Mouse (Mus musculus) embryo, embryonic 10 days (tissue): ENCODE measurements around the gene Slc39a3.
A peak's percentile ranks its signal among the peaks of the same experiment; 100 is the strongest.
"Not testable (repeated sequence)": the region's sequence is repeated elsewhere in the genome, so short reads cannot be mapped to it uniquely, and the experiment has no call there.

Experiments used
- DNase-seq: peaks from one replicate; pipeline ENCODE4 v3.0.0-alpha.2; 2015; ENCODE audit warnings: low spot score

The Slc39a3 gene

GRCm38 (mm10) chr10:81006005-81006677, 31.1 kb downstream of the Slc39a3 start:
- no peak for DNase-seq

DNA sequence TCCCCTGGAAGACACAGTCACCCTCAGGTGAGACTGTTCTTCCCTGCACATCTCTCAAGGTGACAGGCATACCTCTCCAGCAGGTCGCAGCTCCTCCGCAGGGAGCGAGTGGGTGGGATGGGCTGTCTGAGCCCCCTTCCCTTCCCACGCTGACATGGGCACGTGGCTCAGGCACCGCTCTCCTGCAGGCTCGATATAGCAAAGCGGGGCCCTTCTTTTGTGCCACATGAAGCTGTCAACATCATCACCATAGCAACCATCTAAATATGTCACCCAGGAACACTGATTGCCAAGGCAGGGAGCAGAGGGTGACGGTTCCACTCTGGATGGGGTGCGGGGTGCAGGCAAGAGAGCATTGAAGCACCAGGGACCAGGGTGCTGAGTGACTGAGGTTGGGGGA, 36.1 kb downstream of the Slc39a3 start:
- DNase-seq = no peak

GRCm38 (mm10) chr10:81000197-81001062, 36.8 kb downstream of the Slc39a3 start:
- no peak for DNase-seq

GRCm38 (mm10) chr10:80999362-81000196, 37.6 kb downstream of the Slc39a3 start:
- peak; percentile 86 for DNase-seq

DNA sequence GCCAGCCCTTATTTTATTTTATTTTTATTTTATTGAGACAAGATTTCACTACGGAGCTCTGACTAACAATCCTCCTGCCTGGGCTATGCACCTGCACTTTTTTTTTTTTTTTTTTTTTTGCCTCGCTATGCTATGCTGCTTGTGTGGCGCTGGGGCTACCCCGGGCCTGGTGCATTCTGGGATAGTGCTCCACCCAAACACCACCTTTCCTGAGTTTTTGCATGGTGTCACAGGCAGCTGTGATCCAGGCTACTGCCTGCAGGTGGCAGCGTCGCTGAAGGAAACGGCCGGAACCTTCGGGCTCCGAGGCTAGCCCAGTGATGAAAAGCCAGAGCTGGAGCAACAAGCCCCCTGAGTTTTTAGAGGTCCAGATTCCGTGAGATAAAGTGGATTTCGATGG, 38.4 kb downstream of the Slc39a3 start:
- peak; percentile 82 for DNase-seq

- DNase-seq = no peak
Observed at GRCm38 (mm10) chr10:80998021-80998420, 39.2 kb downstream of the Slc39a3 start.

DNA sequence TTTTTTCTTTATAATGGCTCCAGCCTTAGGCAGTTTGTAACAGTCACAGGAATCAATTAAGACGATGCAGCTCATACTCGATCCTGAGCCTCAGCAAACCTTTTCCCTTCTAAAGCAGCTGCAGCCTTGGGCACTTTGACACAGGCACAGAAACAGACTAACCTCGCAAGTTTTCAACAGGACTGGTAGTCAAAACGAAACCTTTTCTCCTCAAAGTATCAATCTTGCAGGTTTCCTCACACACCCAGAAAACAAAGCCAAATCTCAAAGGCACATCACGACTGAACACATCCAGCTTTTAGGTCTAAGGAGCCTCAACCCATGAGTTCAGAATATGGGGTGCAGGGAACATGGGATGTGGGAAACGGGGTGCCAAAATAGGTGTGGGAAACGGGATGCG, 39.9 kb downstream of the Slc39a3 start:
- no peak for DNase-seq

- DNase-seq = no peak
Observed at GRCm38 (mm10) chr10:80996501-80996900, 40.7 kb downstream of the Slc39a3 start.

GRCm38 (mm10) chr10:80995091-80995632, 42.1 kb downstream of the Slc39a3 start:
- DNase-seq = peak; percentile 89

- DNase-seq = no peak
Observed at GRCm38 (mm10) chr10:80994621-80995020, 42.6 kb downstream of the Slc39a3 start.

DNA sequence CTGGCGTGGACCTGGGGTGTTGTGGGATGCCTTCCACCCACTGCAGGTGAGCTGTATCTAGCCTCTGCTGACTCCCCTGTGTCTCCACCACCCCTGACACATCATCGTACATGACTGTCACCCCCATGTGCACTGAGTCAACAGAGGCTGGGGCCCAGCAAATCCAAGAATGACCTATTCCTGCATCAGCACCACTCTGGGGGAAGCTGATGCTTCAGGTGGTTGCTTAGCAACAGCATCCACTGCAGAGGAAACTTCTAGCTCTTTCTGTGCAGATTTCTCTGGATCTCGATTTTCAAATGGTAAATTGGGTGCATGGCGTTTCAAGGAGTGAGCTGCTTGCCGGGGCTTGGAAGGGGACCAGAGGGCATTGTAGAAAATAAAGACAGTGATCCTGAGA, 44.0 kb downstream of the Slc39a3 start:
- DNase-seq = no peak

GRCm38 (mm10) chr10:80991945-80992344, 45.3 kb downstream of the Slc39a3 start:
- no peak for DNase-seq

DNA sequence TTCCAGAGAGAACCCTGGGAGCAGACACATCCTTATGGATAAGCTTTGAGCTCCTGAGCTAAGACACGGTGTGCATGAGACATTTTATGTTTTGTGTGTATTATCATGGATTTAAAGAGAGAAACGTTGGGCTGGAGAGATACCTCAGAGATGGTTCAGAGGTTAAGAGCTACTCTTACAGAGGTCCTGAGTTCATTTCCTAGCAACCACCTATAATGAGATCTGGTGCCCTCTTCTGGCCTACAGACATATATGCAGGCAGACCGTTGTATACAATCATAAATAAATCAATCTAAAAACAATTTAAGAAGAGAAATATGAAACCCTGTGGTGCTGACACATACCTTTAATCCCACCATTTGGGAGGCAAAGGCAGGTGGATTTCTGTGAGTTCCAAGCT, 46.2 kb downstream of the Slc39a3 start:
- peak; percentile 48 for DNase-seq

DNA sequence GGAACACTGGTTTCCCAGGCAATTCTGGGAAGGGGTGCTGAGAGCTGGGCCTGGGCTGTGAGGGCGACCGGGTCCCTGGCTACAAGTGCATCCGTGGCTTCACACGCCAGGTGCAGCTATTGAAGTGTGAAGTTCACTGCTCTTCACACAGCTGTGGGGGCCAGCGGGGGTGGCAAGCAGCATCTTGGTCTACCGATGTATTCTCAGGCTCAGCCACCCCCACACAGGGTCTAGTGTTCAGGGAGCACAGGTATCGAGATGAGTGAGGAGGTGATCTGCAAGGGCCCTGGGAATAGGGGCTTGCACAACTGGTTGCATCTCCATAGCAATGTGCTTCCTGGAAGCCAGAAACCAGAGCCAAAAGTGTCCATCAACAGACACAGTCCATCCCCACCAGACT, 46.8 kb downstream of the Slc39a3 start:
- DNase-seq = no peak

GRCm38 (mm10) chr10:80989854-80990253, 47.4 kb downstream of the Slc39a3 start:
- DNase-seq = not testable (repeated sequence)

- no peak for DNase-seq
Observed at GRCm38 (mm10) chr10:80989446-80989845, 47.8 kb downstream of the Slc39a3 start.

- peak; percentile 95 for DNase-seq
Observed at GRCm38 (mm10) chr10:80987709-80988441, 49.4 kb downstream of the Slc39a3 start.

- no peak for DNase-seq
Observed at GRCm38 (mm10) chr10:80986754-80987153, 50.5 kb downstream of the Slc39a3 start.

- no peak for DNase-seq
Observed at GRCm38 (mm10) chr10:80985970-80986701, 51.1 kb downstream of the Slc39a3 start.

DNA sequence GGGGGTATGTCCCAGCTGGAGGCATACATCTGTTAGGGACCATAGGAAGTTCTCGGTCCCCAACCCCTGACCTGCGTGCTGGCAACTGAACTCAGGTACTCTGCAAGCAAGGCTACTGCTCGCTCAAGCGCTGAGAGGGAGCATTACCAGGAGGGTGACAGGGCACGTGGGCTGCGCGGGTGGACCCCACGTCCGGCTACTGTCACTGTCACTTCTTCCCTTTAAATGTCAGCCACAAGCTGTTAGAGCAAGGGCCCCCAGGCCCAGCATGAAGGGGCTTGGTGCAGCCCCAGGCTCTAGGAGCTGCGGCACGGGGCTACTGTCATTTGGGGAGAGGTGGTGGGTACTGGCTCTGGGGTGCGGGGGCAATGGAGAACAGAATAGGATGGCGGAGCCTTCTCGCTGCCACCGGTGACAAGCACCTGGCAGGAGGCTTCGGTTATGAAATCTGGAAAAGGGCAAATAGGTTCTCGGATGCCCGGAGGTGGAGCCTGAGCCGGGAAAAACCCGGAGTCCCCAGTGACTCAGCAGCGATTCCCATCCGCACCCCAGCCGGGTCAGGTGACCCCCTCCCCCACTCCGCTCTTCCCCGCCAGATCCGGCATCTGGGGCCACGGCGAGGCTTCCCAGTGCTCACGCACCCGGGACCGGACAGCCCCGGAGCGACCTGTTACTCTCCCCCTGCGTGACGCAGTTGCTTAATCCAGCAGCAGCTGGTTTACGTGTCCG, 51.8 kb downstream of the Slc39a3 start:
- DNase-seq = no peak
